Mouse (Mus musculus) heart, adult 8-10 months (tissue): ENCODE results near the gene Fbxo11. TPM values are rescaled to one million over a fixed set of nuclear protein-coding genes. Genes with fewer than 3 reads are reported as not detected.
"Not testable (repeated sequence)": the region's sequence is repeated elsewhere in the genome, so short reads cannot be mapped to it uniquely, and the experiment has no call there.

Experiments used
- DNase-seq: peaks from one replicate; pipeline ENCODE4 v3.0.0; 2022; ENCODE audit warnings: low spot score
- total RNA-seq, 4 experiments: library from RNA; stranded (reverse); gene quantifications; 2 replicates each; pipeline ENCODE4 v1.2.4; 2022

The Fbxo11 gene
- total RNA-seq, 4 experiments from 2014 or later = 31.1 to 37.0 (median 35.5) TPM

GRCm38 (mm10) chr17:88014456-88014855, 50.6 kb downstream of the Fbxo11 start:
- no peak for DNase-seq

GRCm38 (mm10) chr17:88006956-88007355, 58.1 kb downstream of the Fbxo11 start:
- no peak for DNase-seq

- DNase-seq = no peak
Observed at GRCm38 (mm10) chr17:88004892-88005291, 60.2 kb downstream of the Fbxo11 start.

- no peak for DNase-seq
Observed at GRCm38 (mm10) chr17:87997808-87998207, 67.3 kb downstream of the Fbxo11 start.

GRCm38 (mm10) chr17:87993338-87993737, 71.8 kb downstream of the Fbxo11 start:
- DNase-seq = no peak

- DNase-seq = no peak
Observed at GRCm38 (mm10) chr17:87992154-87992553, 72.9 kb downstream of the Fbxo11 start.

GRCm38 (mm10) chr17:87987507-87987906, 77.6 kb downstream of the Fbxo11 start:
- no peak for DNase-seq

- no peak for DNase-seq
Observed at GRCm38 (mm10) chr17:87985916-87986315, 79.2 kb downstream of the Fbxo11 start.

- DNase-seq = no peak
Observed at GRCm38 (mm10) chr17:87984440-87985214, 80.5 kb downstream of the Fbxo11 start.

GRCm38 (mm10) chr17:87983313-87983712, 81.8 kb downstream of the Fbxo11 start:
- DNase-seq = no peak

- no peak for DNase-seq
Observed at GRCm38 (mm10) chr17:87982112-87982511, 83.0 kb downstream of the Fbxo11 start.

GRCm38 (mm10) chr17:87979696-87980095, 85.4 kb downstream of the Fbxo11 start:
- not testable (repeated sequence) for DNase-seq

GRCm38 (mm10) chr17:87976927-87977326, 88.2 kb downstream of the Fbxo11 start:
- DNase-seq = not testable (repeated sequence)

- DNase-seq = no peak
Observed at GRCm38 (mm10) chr17:87976154-87976806, 88.8 kb downstream of the Fbxo11 start.

GRCm38 (mm10) chr17:87975229-87975853, 89.8 kb downstream of the Fbxo11 start:
- no peak for DNase-seq

GRCm38 (mm10) chr17:87974629-87975228, 90.4 kb downstream of the Fbxo11 start, which contains the start of gene Msh6:
Gene Msh6 (plus strand): TSS chr17:87975062.
- peak; percentile 83 for DNase-seq

GRCm38 (mm10) chr17:87973261-87974167, 91.6 kb downstream of the Fbxo11 start:
- no peak for DNase-seq

- DNase-seq = no peak
Observed at GRCm38 (mm10) chr17:87972856-87973255, 92.2 kb downstream of the Fbxo11 start.

GRCm38 (mm10) chr17:87971696-87972591, 93.1 kb downstream of the Fbxo11 start:
- not testable (repeated sequence) for DNase-seq

- DNase-seq = not testable (repeated sequence)
Observed at GRCm38 (mm10) chr17:87968483-87968926, 96.6 kb downstream of the Fbxo11 start.
